Mouse (Mus musculus): Measurements from ENCODE around the gene Gm45062.

GRCm38 (mm10) chr6:8376351-8376750, 117.1 kb downstream of the Gm45062 start:
- TF ChIP-seq POLR2A (IDR thresholded peaks at IDR 0.05; ENCODE audit: low read depth, low read length), result no peak
- TF ChIP-seq ZC3H11A (IDR thresholded peaks at IDR 0.05; ENCODE audit: low read depth, low read length), result no peak
- no peak for TF ChIP-seq CHD1 (IDR thresholded peaks at IDR 0.05; ENCODE audit: low read depth, low read length)
- TF ChIP-seq CTCF (conservative IDR thresholded peaks at IDR 0.05 in 1 of 2, IDR thresholded peaks at IDR 0.05 in 1 of 2; ENCODE audit: low read depth in 2 of 2, low read length in 2 of 2), result no peak
- TF ChIP-seq EP300 (IDR thresholded peaks at IDR 0.05; ENCODE audit: low read length), result no peak
- TF ChIP-seq SMC3 (IDR thresholded peaks at IDR 0.05; ENCODE audit: low read depth, low read length), result no peak
- TF ChIP-seq MAX (IDR thresholded peaks at IDR 0.05; ENCODE audit: low read length), result no peak
- TF ChIP-seq USF1 (IDR thresholded peaks at IDR 0.05; ENCODE audit: low read depth, low read length), result no peak
- TF ChIP-seq MAZ (IDR thresholded peaks at IDR 0.05; ENCODE audit: low read depth, low read length), result no peak
